Mouse (Mus musculus): Measurements from ENCODE around the gene Gprc5b.

Gene Gprc5b

GRCm38 (mm10) chr7:118948677-118949282 is 46.2 kb downstream of the Gprc5b start:
- DNase-seq = no peak

GRCm38 (mm10) chr7:118947241-118947640 is 47.8 kb downstream of the Gprc5b start:
- no peak for DNase-seq

GRCm38 (mm10) chr7:118944884-118945283 is 50.1 kb downstream of the Gprc5b start:
- DNase-seq = no peak

DNA sequence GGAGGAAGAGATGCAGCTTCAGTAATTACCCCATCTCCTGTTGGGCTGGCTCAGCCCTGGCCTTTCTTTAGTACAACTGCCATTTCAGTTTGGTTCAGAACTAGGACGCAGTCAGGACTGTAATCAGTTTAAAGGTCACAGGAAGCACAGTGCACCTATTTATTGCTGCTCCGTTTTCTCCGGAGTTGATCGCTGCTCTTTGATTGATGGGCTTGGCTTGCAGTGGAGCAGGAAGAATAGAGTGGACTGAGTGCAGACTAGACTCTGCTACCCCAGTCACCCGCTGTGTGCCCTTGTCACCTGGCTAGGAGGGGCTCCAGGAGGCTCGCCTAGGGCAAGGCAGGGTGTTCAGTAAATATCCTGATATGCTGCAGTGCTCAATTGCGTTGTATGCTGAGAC is 51.8 kb downstream of the Gprc5b start:
- no peak for DNase-seq

DNA sequence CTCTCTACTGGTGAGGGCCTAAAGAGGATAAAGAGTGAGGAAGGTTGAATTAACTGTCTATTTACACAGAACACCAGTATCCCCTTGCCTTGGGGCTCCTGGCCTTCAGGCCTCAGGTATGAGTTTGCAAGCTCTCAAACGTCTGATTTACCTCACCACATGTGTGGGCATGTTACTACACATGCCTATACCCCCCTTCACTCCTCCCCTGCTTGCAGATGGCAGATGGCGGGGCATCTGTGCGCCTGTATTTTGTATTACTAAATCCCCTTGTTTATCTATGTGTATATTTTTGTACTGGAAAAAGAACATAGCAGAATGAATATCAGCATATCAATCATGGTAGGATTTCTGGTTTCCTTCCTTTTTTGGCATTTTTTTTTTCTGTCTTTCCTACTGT is 52.7 kb downstream of the Gprc5b start:
- DNase-seq = no peak

DNA sequence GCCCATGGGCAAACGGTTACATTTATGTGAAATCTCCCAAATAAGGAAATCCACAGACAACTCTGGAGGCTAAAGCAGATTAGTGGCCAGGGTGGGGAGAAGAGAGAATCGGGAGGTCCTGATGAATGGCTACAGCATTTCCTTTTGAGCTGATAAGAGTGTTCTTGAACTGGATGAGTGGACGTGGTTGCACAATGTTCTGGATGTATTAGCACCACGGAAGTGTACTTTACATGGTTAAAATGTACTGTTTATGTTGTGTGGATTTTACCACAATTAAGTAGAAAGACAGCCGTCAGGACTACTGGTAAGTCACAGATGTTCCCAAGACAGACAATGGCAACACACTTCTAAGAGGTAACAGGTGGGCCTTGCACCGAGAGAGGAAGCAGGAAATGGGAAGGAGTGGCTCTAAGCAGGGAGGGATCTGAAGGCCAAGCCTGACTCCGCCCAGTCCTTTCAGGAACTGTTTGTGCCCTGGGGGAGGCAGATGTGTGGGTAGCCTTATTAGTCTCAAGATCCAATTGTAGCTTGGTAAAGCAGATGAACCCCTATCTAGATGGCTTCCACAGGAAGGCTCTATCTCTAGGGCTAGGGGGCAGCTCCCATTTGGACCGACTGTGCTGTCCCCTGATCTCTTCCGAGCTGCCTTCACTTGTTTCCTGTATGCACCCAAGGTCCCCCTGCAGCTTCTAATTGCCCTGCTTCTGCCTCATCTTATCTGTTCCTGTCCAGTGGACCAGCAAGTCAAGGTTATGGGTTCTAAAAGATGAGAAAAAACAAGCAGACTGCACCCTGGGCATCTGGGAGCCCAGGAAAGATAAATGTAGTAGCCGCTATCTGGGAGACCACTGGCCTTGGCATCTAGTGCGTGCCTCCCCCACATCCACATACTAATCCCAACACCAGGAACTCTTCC is 57.3 kb downstream of the Gprc5b start:
- DNase-seq = peak; percentile 53

DNA sequence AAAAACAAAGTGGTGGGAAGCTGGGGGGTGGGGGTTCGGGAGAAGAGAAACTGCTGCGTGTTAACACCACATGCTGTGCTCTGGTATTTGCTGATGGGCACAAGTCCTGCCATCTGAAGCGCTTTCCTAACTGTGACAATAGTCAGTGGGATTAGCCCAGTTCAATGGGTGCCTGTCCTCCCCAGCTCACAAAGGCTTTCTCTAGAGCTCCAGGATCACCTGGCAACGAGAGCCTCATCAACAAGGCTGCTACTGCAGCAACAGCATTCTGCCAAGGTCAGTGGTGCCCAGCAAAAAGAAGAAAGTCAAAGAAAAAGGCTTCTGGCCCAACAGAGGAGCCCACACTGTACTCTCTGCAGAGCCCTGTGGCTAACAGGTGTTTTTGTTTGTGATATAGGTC is 58.2 kb downstream of the Gprc5b start:
- no peak for DNase-seq

GRCm38 (mm10) chr7:118935306-118935705 is 59.7 kb downstream of the Gprc5b start:
- DNase-seq = peak; percentile 75

DNA sequence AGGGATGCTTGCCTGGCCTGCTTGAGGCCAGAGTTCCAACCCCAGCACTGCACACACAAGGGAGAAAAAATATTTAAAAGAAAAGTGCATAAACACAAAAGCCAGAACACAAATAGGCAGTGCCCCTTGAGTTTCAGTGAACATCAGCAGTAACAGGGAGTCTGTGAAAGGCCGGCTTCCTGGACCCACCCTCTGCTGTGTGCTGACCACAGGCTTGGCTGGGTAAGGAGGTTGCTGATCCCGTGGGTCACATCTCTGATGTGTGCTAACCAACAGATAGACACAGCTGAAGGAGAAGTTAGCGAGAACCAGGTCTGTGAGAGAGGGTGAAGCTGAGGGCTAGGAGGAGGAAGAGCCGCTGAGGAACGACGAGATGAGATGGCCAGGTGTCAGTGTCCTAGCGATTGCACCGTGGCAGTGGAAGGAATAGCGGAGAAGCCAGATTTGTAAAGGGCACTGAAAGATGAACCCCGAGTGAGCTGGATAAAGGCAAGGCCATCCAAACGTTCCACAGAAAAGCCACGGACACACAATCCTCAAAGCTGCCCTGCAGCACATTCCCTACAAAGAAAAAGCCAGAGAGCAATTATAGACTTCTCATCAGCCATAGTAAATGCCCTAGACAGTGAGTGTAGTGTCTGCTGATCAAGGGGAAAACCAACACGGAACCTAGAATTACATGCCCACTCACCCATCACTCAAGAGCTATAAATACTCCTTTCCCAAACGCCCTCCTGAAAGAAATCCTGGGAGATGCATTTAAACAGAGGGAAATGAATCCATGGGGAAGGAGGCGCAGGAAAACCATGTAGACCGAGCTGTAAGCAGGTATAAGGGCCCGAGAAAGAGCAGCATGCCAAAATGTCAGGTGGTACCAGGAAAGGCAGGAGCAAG is 63.3 kb downstream of the Gprc5b start:
- no peak for DNase-seq

DNA sequence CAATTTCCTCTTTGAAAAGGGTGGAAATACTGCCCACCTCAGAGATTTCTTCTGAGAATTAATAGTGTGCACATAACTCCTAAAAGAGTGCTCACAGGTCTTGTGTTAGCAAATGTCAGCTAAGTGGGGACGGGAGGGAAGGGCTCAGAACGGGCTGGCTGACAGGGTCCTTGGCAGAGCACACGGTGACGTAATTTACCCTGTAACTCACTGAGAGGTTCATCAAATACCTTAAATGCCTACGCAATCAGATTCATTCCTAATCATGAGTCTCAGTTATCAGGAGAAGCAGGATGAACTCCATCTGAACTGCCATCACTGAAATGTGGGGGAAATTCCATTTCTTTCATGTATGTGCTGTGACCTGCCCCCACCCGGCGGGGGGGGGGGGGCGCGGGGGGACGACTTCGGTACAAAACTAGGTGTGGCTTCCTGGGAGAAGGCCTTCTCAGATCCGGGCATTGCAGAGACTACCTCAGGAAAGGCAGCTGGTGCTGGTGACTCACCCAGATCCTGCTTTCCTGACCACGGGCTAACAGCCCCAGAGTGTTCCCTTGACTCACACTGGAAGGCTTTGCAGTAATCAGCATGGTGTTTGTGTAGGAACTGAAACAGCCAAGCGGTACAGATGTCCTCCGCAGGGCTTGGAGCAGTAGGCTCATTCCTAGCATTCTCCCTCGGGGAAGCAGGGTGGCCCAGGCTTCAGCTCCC is 65.3 kb downstream of the Gprc5b start:
- peak; percentile 56 for DNase-seq

DNA sequence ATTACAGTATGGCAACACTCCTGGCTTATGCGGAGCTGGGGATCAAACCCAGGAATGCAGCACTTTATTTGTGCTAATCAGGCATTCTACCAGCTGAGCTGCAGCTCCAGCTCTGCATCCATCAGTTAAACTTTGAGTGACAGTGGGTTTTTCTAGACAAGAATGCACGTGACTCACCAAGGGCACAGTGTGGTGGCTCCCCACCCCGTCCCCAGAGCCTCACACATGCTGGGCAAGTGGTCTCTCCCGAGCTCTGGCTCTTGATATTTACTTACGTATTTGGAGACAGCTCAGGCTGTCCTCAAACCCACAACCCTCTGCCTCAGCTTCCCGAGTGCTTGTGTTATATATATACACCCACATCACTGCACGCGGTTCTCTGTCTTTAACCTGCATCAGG is 66.1 kb downstream of the Gprc5b start:
- no peak for DNase-seq

GRCm38 (mm10) chr7:118928316-118928715 is 66.7 kb downstream of the Gprc5b start:
- DNase-seq = no peak

- no peak for DNase-seq
Measured at GRCm38 (mm10) chr7:118927279-118927678, 67.7 kb downstream of the Gprc5b start.

DNA sequence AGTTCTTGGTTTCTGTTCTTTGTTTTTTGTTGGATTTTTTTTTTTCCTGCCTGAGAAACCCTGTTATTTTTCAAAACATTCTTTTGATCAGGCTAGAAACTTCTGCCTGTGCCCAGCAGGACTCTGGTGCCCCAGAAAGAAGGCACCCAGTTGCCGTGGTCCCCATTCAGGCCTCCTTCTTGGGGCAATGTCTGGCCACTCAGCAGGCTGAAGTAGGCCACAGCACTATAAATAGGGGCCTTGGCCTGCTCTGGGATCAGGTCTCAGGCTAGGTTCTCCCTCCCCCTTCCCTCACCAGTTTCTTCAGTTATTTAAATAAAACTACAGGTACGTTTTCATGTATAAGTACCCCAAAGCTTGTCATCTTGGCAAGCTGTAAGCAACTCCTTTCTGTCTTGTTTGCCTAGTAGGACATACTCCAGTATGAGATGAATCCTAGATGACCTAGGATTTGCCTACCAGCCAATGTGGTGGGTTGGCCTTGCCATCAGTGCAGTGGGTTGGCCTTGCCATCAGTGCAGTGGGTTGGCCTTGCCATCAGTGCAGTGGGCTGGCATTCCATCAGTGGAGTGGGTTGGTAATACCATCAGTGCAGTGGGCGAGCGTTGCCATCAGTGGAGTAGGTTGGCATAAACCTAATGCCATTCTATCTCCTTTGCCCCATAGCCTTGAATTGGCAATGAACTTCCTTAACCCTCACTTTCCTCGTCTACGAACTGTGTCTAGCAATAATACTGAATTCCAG is 68.3 kb downstream of the Gprc5b start:
- DNase-seq = no peak

GRCm38 (mm10) chr7:118925547-118925946 is 69.5 kb downstream of the Gprc5b start:
- no peak for DNase-seq

GRCm38 (mm10) chr7:118922441-118923202 is 72.4 kb downstream of the Gprc5b start:
- DNase-seq = no peak

All from lung, postnatal 14 days (tissue).